Mouse (Mus musculus): ENCODE results near the gene Ppfibp1. TPM values are rescaled to one million over a fixed set of nuclear protein-coding genes. Genes with fewer than 3 reads are reported as not detected.

The Ppfibp1 gene
- polyA plus RNA-seq, 1 experiment from 2014 or later = 56.6 TPM

DNA sequence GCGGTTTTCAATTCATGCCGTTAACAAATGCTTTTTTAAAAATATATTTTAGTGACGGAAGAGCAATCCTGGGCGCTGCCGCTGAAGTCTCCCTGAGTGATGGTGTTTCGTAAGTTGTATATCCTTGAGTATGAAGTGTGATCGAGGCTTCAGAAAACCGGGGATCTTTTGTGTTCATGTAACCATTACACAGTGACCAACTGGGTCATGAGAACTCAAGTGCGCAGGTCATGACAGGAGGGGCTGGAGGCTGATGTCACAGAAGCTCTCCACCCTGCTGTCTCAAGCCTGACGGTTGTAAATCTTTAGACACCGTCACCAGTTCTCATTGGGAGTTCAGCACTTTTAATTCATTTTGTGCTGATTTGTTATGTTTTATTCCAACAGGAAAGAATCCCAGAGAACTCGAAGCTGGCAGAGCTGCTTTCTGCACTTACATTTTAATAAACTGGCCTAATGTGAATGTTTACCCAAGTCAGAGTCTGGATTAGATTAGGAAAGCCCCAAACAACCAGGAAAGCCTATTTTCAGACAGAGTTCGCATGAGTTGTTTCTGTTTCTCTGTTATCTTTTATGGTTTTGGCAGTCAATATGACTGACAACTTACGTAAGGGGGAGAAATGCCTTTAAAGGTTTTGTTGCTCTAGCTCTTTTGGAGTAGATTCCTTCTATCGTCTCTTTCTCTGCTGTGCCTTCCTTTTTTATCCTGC lies 122.7 kb downstream of the Ppfibp1 start:
- H3K4me3 ChIP-seq = no peak overlapping the region
- ATAC-seq (ENCODE audit: insufficient number of reproducible peaks, insufficient read depth, low FRiP score, low TSS enrichment, low read depth) = no peak
- H3K9ac ChIP-seq = 0 out of 2 replicates have a peak overlapping the region, but pooled peaks have one; percentile 16
- no peaks in the 10 kb centered on the region for H3K9me3 ChIP-seq
- H3K27ac ChIP-seq = peak overlapping the region; percentile 64
- peak overlapping the region; percentile 9; the same call in 1 of the 2 replicates for H3K4me2 ChIP-seq
- peaks cover 58% of the 10 kb centered on the region for H3K36me3 ChIP-seq
- H3K27me3 ChIP-seq = no peaks in the 10 kb centered on the region
- 71% methylated on average over 15 of the region's 15 CpGs for WGBS
- peaks cover 24% of the 10 kb centered on the region for H3K4me1 ChIP-seq

DNA sequence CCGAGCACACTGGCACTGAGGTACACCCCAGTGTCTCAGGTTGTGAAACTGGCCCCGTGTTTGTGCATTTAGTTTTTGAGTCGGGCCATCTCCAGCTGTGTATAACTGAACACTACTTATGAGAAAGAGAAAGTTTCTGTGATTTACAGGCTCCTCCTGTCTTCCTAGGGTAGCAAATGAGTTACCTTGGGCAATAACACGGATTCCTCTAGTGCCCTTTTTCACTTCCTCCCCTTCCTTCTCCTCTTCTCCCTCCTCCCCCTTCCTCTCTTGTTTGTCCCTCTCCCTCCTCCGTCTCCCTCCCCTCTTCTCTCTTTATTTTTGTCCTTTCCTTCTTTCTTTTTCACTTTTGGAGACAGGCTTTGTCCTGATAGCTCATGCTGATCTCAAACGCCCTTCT lies 123.3 kb downstream of the Ppfibp1 start:
- H3K4me2 ChIP-seq = peak overlapping the region; percentile 9; the same call in 1 of the 2 replicates
- peaks cover 60% of the 10 kb centered on the region for H3K36me3 ChIP-seq
- ATAC-seq (ENCODE audit: insufficient number of reproducible peaks, insufficient read depth, low FRiP score, low TSS enrichment, low read depth) = no peak
- peaks cover 24% of the 10 kb centered on the region for H3K4me1 ChIP-seq
- peak overlapping the region; percentile 64 for H3K27ac ChIP-seq
- 62% methylated on average over 6 of the region's 6 CpGs for WGBS
- no peak overlapping the region for H3K4me3 ChIP-seq
- 0 out of 2 replicates have a peak overlapping the region, but pooled peaks have one; percentile 16 for H3K9ac ChIP-seq
- H3K9me3 ChIP-seq = no peaks in the 10 kb centered on the region
- no peaks in the 10 kb centered on the region for H3K27me3 ChIP-seq

DNA sequence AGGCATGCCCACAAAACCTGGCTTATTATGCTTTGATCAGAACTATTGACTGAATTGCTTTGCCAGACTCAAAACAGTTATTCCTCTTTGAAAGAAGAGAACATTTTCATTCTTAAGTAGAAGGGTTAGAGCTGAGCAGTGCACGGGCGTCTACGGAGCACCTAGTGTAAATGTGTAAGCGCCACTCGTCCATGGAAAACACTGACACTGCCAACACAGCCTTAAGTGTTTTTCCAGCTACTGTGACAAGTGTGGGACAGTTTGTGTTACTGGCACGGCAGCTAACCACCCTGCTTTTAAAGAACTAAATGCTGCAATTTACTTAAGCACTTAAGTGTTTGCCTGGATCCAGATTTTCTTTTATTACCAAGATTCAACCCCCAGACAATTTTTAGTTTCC lies 123.7 kb downstream of the Ppfibp1 start:
- H3K4me2 ChIP-seq = 0 out of 2 replicates have a peak overlapping the region, but pooled peaks have one; percentile 9
- H3K27me3 ChIP-seq = no peaks in the 10 kb centered on the region
- H3K9ac ChIP-seq = no peak overlapping the region
- H3K36me3 ChIP-seq = peaks cover 60% of the 10 kb centered on the region
- H3K9me3 ChIP-seq = no peaks in the 10 kb centered on the region
- H3K4me3 ChIP-seq = no peak overlapping the region
- H3K4me1 ChIP-seq = peaks cover 24% of the 10 kb centered on the region
- WGBS = 59% methylated on average over 6 of the region's 6 CpGs
- peak overlapping the region; percentile 64; the same call in 1 of the 2 replicates for H3K27ac ChIP-seq
- no peak for ATAC-seq (ENCODE audit: insufficient number of reproducible peaks, insufficient read depth, low FRiP score, low TSS enrichment, low read depth)

DNA sequence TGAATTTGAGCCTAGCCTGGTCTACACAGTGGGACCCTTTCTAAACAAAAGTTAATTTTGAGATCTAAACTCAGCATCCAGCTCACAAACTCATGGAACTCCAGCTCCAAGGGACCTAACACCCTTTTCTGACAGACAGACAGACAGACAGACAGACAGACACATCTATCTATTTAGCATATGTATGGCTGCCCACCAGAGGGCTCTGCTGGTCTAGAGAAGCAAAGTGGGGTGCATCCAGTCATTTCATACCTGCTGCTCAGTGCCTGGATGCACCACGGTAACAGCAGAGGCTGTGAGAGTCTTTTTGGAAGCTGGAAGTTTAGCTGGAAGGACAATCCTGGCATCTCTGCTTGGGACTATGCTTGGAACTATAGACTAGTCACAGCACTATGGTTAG lies 125.3 kb downstream of the Ppfibp1 start:
- H3K4me3 ChIP-seq = no peak overlapping the region
- WGBS = 87% methylated on average over 1 of the region's 1 CpGs
- no peaks in the 10 kb centered on the region for H3K9me3 ChIP-seq
- no peaks in the 10 kb centered on the region for H3K27me3 ChIP-seq
- peaks cover 24% of the 10 kb centered on the region for H3K4me1 ChIP-seq
- no peak overlapping the region for H3K4me2 ChIP-seq
- no peak overlapping the region for H3K9ac ChIP-seq
- H3K27ac ChIP-seq = no peak overlapping the region
- no peak for ATAC-seq (ENCODE audit: insufficient number of reproducible peaks, insufficient read depth, low FRiP score, low TSS enrichment, low read depth)
- H3K36me3 ChIP-seq = peaks cover 62% of the 10 kb centered on the region

DNA sequence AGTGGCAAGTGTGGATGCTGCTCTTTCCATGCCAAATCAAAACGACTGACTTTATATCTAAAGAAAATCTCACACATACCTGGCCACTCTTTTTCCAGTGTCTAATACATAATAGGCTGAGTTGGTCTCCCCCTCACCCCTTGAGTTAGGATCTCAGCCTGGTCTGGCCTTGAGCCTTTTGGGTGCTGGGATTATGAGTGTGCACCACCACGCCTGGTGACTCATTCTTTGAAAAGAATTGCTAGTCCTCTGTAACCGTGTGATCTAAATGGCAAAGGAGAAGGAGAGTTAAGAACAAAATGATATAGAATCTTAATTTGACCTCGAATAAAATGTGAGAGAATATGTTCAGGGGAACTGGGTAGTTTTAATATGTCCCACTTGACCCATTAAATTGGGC lies 129.6 kb downstream of the Ppfibp1 start:
- ATAC-seq (ENCODE audit: insufficient number of reproducible peaks, insufficient read depth, low FRiP score, low TSS enrichment, low read depth) = no peak
- Histone ChIP-seq H3K4me2 (no peak overlapping the region), H3K9ac (no peak overlapping the region), H3K4me3 (no peak overlapping the region), H3K27me3 (no peaks in the 10 kb centered on the region), H3K36me3 (peaks cover 79% of the 10 kb centered on the region), H3K4me1 (no peaks in the 10 kb centered on the region), H3K27ac (no peak overlapping the region), H3K9me3 (no peaks in the 10 kb centered on the region)
- 88% methylated on average over 4 of the region's 4 CpGs for WGBS

DNA sequence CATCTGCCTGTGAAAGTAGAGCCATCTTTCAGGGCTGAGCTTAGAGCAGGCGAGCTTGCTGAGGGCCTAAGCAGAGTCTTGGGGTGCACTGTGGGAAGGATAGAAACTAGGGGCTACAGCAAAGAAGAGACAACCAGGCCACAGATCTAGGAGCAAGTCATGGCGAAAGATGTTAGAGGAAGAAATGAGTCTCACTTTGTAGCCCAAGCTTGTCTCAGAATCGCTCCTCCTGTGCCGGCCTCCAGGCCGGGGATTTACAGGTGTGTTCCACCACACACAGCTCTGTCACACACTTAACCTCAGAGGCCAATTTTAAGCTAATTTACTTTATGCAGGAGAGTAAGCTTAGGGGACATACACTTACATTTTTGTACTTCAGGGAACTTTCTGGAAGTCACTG lies 130.1 kb downstream of the Ppfibp1 start:
- WGBS = 94% methylated on average over 5 of the region's 5 CpGs
- H3K27ac ChIP-seq = no peak overlapping the region
- peaks cover 83% of the 10 kb centered on the region for H3K36me3 ChIP-seq
- H3K27me3 ChIP-seq = no peaks in the 10 kb centered on the region
- H3K9me3 ChIP-seq = no peaks in the 10 kb centered on the region
- no peaks in the 10 kb centered on the region for H3K4me1 ChIP-seq
- no peak overlapping the region for H3K4me2 ChIP-seq
- no peak overlapping the region for H3K4me3 ChIP-seq
- H3K9ac ChIP-seq = no peak overlapping the region
- no peak for ATAC-seq (ENCODE audit: insufficient number of reproducible peaks, insufficient read depth, low FRiP score, low TSS enrichment, low read depth)

DNA sequence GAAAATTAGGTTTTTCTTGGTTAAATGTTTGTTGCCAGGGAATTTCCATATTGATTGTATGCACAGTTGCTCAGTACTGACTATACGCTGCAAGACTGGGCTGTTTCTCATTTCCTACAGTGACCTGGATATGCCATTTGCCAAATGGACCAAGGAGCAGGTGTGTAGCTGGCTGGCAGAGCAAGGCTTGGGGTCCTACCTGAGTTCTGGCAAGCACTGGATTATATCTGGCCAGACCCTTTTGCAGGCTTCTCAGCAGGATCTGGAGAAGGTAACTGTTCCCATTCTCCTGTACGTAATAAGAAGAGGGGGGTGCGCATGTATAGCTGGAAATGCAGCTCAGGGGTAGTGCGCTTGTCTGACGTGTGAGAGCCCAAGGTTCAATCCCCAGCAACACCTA lies 132.9 kb downstream of the Ppfibp1 start:
- Histone ChIP-seq H3K9ac (no peak overlapping the region), H3K27ac (no peak overlapping the region), H3K4me1 (no peaks in the 10 kb centered on the region), H3K4me3 (no peak overlapping the region), H3K4me2 (no peak overlapping the region), H3K27me3 (no peaks in the 10 kb centered on the region), H3K9me3 (no peaks in the 10 kb centered on the region), H3K36me3 (peaks cover 76% of the 10 kb centered on the region)
- ATAC-seq (ENCODE audit: insufficient number of reproducible peaks, insufficient read depth, low FRiP score, low TSS enrichment, low read depth) = no peak
- 91% methylated on average over 5 of the region's 5 CpGs for WGBS

DNA sequence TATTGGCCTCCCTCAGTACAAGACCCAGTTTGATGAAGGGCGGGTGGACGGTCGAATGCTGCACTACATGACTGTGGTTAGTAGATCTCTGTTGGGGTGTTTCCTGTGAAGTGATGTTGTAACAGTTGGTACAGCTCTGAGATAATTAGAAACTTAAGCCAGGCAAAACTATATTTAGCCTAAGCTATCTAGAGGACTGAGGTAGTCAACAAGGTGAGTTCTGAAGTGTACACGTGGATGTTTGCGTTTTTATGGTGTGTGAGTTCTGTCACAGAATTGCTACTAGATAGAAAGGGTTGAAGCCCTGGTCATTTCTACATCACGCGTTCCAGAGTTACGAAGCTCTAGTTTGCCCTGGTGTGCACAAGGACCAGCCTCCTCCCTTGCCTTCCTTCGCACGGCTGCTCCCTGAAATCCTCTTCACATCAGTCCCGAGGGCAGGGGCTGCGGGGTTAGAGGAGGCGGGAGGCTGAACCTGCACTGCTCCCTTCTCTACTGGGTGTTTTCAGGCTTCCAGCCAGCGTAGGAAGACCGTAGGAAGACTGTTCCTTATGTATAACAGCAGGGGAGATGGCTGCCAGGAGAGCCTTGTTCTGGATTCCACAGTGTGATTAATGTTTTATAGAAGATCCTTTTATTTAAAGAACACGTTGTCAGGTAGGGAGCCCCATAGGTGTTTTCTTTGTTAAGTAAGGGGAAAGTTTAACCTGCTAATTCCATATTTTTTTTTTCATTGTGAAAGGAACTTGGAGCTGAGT lies 134.3 kb downstream of the Ppfibp1 start:
- H3K9me3 ChIP-seq = no peaks in the 10 kb centered on the region
- no peak overlapping the region for H3K4me3 ChIP-seq
- WGBS = 90% methylated on average over 16 of the region's 16 CpGs
- no peak overlapping the region for H3K27ac ChIP-seq
- no peak overlapping the region for H3K4me2 ChIP-seq
- no peaks in the 10 kb centered on the region for H3K27me3 ChIP-seq
- peaks cover 75% of the 10 kb centered on the region for H3K36me3 ChIP-seq
- no peaks in the 10 kb centered on the region for H3K4me1 ChIP-seq
- H3K9ac ChIP-seq = no peak overlapping the region
- no peak for ATAC-seq (ENCODE audit: insufficient number of reproducible peaks, insufficient read depth, low FRiP score, low TSS enrichment, low read depth)

DNA sequence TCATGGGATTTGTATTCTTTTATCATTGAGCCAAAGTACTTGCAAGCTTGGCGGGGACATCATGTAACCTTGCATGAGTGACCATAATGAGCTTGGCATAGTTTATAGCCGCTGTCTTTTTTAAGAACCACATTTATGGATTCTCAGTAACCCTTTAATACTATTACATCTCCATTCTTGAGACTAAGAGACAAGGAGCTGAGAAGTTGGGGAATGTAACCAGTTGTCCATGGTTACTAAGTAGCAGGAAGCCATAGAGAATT lies 134.8 kb downstream of the Ppfibp1 start:
- H3K9me3 ChIP-seq = no peaks in the 10 kb centered on the region
- H3K4me1 ChIP-seq = no peaks in the 10 kb centered on the region
- H3K27ac ChIP-seq = no peak overlapping the region
- no peak overlapping the region for H3K4me3 ChIP-seq
- peaks cover 75% of the 10 kb centered on the region for H3K36me3 ChIP-seq
- H3K9ac ChIP-seq = no peak overlapping the region
- 93% methylated on average over 2 of the region's 2 CpGs for WGBS
- H3K27me3 ChIP-seq = no peaks in the 10 kb centered on the region
- no peak overlapping the region for H3K4me2 ChIP-seq
- no peak for ATAC-seq (ENCODE audit: insufficient number of reproducible peaks, insufficient read depth, low FRiP score, low TSS enrichment, low read depth)

DNA sequence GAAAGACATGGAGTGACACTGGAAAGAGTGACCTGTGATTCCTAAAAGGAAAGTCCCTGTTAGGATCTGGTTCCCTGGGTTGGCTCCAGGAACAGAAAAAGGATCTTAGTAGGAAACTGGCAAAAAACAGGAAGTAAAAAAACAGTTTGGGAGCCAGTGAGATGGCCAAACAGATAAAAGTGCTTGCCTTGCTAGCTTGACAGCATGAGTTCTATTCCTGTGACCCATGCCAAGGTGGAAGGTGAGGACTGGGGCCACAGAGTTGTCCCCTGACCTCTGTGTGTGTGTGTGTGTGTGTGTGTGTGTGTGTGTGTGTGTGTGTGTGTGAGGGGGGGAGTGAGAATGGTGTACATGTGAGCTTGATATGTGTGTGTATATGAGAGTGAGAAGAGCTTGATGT lies 135.3 kb downstream of the Ppfibp1 start:
- Histone ChIP-seq H3K9ac (no peak overlapping the region), H3K4me3 (no peak overlapping the region), H3K4me1 (no peaks in the 10 kb centered on the region), H3K36me3 (peaks cover 75% of the 10 kb centered on the region), H3K27me3 (no peaks in the 10 kb centered on the region), H3K27ac (no peak overlapping the region), H3K4me2 (no peak overlapping the region), H3K9me3 (no peaks in the 10 kb centered on the region)
- no peak for ATAC-seq (ENCODE audit: insufficient number of reproducible peaks, insufficient read depth, low FRiP score, low TSS enrichment, low read depth)

DNA sequence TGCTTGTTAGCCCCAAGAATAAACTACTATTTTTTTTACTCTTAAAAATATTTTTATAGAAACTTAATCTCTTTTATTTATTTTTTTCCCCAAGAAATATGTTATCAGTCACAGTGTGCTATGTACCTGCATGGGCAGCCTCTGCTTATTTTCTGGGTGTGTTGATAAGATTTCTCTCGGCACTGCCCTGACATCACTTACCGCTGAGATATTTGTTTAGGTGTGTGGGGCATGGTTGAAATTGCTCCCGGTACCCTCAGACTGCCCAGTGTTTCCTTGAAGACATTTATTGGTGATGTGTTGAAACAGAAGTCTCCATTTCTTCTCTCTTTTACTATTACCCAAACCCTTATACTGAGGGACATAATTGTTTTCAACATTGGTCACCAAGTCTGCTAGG lies 136.5 kb downstream of the Ppfibp1 start:
- H3K27ac ChIP-seq = no peak overlapping the region
- H3K4me1 ChIP-seq = no peaks in the 10 kb centered on the region
- no peaks in the 10 kb centered on the region for H3K9me3 ChIP-seq
- WGBS = 90% methylated on average over 3 of the region's 3 CpGs
- no peak overlapping the region for H3K4me3 ChIP-seq
- H3K27me3 ChIP-seq = no peaks in the 10 kb centered on the region
- no peak overlapping the region for H3K9ac ChIP-seq
- ATAC-seq (ENCODE audit: insufficient number of reproducible peaks, insufficient read depth, low FRiP score, low TSS enrichment, low read depth) = no peak
- H3K36me3 ChIP-seq = peaks cover 76% of the 10 kb centered on the region
- H3K4me2 ChIP-seq = no peak overlapping the region

DNA sequence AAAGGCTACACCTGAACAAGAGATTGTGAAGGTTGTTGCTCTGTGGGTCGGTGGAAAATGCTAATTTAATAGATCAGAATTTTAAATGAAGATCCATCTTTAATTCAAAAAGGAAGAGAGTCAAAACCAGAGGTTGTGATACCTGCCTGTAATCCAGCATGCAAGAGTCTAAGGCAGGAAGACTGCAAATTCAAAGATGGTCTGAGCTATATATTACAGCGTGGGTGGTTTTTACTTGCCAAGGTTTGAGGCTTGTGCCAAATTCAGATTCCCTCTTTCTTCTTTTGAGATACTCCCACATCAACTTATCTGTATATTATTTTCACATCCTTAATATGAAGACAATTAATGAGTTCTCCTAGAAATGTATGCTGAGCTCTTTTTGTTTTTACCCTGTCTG lies 140.1 kb downstream of the Ppfibp1 start:
- Histone ChIP-seq H3K27me3 (no peaks in the 10 kb centered on the region), H3K9me3 (no peaks in the 10 kb centered on the region), H3K4me1 (no peaks in the 10 kb centered on the region), H3K27ac (no peak overlapping the region), H3K9ac (no peak overlapping the region), H3K36me3 (peaks cover 76% of the 10 kb centered on the region), H3K4me3 (no peak overlapping the region), H3K4me2 (no peak overlapping the region)
- WGBS = 88% methylated on average over 2 of the region's 2 CpGs
- ATAC-seq (ENCODE audit: insufficient number of reproducible peaks, insufficient read depth, low FRiP score, low TSS enrichment, low read depth) = no peak

All from embryonic facial prominence, embryonic 13.5 days (tissue).